Mouse (Mus musculus) embryonic fibroblast, embryonic 13.5 days (primary cell): Measurements from ENCODE around the gene Kcnj14.

Source experiments
- CTCF ChIP-seq: IDR thresholded peaks from 2 replicates; pipeline ENCODE4 v1.5.1; 2011; ENCODE audit warnings: mild to moderate bottlenecking, control low read depth, low read length, moderate library complexity, borderline replicate concordance; ENCODE audit not compliant: insufficient read depth
- POLR2A ChIP-seq: IDR thresholded peaks from 2 replicates; pipeline ENCODE4 v1.6.1; 2011; ENCODE audit warnings: low read depth, mild to moderate bottlenecking, control low read depth, low read length, moderate library complexity

- TF ChIP-seq CTCF (no peak), POLR2A (peak; percentile 31)
Measured at GRCm38 (mm10) chr7:45870282-45871058, 45.9 kb upstream of the Kcnj14 start.
